Mouse (Mus musculus) Muller cell, postnatal 12 days (primary cell): Measurements from ENCODE around the gene Mertk.

Experiments
- DNase-seq: peaks from one replicate; pipeline ENCODE4 v3.0.0-alpha.2; 2015; ENCODE audit errors: inconsistent ontology term

Gene Mertk

DNA sequence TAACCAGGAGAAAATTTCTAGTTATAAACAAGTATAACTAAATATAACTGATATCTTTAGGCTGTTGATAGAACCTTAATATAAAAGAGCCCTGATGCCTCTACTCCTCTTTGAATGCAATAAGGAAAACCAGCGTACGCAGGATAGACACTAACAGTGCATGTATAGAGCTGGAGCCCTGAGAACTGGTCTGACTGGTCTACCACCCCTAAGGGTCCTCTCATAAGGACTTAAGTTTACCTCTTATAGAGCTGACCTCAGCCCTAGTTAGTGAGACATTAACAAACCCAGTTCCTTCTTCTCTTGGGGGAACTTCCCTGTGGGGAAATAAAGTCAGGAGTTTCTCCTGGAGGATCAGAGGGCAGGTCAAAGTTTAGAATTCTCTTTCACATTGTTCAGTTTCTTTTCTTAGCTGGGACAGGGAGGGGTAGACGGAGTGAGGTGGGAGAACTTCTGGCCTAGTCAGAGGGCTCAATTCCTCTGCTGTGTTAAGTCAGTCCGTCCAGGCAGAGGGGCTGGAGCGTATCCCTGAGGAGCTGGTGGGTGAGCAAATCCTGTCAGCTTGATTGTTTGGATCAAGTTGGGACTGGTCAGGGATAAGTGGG is 23.5 kb downstream of the Mertk start:
- no peak for DNase-seq

DNA sequence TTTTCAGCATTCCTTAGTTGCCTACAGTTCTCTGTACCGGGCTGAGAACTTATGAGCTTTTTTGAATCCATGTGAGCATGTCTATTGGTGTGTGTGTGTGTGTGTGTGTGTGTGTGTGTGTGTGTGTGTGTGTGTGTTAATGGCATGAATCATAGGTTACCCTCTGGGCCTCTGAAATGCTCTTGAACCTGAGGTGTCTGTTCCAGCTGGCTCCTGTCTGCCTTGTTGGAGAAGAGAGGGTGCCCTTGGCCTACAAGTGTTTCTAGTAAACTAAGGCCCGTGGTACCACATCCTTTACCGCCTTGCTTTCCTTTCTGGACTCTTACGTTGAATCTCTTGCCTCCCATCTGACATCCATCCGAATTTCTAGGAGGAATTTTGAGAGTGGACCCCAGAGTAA is 27.3 kb downstream of the Mertk start:
- no peak for DNase-seq

DNA sequence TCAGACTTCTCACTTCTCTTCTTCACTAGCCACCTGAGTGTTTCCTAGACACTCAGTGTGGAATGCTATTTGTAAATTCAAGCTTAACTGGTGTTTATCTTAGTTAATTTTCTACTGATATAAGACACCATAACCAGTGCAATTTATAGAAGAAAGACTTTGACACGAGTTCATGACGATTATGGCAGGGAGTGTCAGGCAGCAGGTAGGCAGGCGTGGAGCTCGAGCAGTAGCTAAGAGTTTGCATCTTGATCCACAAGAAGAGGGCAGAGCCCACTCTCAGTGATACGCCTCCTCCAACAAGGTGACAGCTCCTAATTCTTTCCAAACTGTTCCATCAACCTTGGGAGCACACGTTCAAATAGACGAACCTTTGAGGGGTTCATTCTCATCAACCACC is 27.9 kb downstream of the Mertk start:
- no peak for DNase-seq

GRCm38 (mm10) chr2:128727552-128727951 is 28.8 kb downstream of the Mertk start:
- no peak for DNase-seq

DNA sequence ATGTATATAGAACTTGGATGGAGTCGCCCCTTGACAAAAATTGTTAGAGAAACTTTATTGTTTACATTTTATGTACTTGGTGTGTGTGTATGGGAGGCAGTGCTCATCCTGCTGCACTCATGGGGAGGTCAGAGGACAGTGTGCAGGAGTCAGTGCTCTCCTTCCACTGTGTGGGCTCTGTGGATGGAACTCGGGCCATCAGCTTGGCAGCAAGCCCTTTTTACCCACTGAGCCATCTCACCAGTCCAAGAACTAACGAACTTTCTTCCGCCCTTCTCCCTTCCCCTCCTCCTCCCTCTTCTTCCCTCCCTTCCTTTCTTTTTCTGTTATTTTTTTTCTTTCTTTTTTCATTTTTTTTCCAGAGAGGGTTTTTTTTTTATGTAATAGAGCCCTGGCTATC is 29.3 kb downstream of the Mertk start:
- DNase-seq: no peak

GRCm38 (mm10) chr2:128729141-128729540 is 30.4 kb downstream of the Mertk start:
- DNase-seq: no peak

- DNase-seq: peak; percentile 41
Measured at GRCm38 (mm10) chr2:128731514-128731913, 32.8 kb downstream of the Mertk start.

DNA sequence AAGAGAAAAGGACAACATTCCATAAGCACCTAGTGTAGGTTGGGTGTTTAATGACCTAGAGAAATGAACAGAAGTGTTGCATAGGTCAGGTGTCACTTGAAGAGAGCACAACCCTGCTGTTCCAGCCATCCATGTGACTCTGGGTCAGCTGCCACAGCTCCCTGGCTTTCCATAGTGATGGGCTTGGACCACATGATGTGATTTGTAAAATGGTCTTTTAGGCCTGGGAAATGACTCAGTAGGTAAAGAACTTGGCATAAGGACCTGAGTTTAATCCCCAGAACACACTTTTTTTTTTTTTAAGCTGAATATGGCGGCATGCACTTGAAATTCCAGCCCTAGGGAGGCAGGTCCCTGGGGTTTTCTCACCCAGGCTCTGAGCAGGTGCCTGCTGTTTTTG is 33.2 kb downstream of the Mertk start:
- DNase-seq: peak; percentile 64

DNA sequence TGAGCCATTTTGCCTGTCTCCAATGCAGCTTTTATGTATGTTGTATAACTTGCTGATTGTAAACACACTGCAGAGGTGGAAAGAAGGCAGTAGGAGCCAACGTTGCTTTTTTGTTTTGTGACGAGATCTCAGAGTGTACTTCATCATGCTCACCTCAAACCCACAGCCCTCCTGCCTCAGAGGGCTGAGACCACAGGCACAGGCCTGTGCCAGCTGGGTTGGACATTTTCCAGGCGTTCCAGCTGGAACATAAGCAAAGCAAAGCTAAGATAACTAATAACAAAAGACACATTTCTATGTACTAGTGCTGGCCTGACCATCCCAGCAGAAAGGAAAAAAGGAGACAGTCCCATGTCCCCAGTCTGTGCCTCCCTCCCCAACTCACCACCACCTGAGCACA is 36.3 kb downstream of the Mertk start:
- peak; percentile 31 for DNase-seq

DNA sequence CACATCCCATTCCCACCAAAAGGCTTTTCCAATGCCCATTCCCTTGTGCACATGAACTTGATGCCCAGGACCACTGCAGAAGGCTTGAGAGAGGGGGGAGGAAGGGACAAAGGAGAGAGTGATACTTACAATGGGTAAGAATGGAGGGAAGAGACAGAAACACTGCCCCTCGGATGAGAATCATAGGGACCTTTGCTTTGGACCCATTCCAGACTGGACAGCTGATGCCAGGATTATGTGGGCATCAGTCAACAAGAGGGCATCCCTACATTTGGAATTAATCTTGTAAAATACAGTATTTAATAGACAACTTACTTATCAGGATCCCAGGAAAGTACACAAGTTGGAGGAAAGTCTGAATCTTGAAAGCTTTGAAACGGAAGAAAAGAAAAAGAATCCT is 38.3 kb downstream of the Mertk start:
- no peak for DNase-seq

DNA sequence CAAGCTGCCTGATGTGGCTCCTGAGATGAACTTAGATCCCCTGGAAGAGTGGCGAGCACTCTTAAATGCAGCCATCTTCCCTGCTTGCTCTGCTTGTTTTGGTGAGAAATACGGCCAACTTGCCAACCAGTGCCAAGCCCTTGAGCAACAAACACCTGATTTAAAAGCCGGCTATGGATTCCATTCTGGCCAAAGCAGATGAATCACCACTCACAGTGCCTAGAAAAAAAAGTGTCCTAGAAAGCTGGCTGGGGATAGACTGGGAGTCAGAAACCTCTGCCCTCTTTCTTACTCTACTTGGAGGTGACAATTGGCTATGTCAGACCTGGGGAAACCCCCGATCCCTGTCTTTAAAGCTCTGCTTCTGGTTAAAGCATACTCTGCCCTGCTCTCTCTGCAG is 39.0 kb downstream of the Mertk start:
- peak; percentile 82 for DNase-seq

DNA sequence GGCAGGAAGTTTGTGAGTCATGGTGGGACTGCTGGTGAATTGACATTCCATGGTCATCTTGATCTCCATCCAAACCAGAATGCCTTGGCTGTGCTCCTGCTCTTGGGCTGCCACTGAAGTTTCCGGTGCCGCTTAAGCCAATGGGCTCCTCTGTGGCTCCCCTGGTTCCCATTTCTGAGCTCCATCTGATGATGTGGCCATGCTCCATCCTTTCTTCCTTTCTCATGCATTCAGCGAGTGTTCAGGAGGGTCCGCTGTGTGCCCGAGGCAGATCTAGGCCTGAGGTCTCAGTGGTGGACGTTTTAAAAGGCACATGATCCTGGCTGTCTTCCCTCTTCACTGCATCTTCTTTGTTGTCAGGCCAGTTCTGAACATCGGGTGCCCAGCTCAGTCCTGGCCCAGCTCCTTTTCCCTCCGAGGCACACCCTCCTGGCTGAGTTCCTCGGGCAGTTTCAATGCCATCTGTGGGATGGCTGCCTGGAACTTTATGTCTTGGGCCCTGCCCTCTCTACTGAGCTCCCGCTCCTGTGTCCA is 40.0 kb downstream of the Mertk start:
- DNase-seq: peak; percentile 96

DNA sequence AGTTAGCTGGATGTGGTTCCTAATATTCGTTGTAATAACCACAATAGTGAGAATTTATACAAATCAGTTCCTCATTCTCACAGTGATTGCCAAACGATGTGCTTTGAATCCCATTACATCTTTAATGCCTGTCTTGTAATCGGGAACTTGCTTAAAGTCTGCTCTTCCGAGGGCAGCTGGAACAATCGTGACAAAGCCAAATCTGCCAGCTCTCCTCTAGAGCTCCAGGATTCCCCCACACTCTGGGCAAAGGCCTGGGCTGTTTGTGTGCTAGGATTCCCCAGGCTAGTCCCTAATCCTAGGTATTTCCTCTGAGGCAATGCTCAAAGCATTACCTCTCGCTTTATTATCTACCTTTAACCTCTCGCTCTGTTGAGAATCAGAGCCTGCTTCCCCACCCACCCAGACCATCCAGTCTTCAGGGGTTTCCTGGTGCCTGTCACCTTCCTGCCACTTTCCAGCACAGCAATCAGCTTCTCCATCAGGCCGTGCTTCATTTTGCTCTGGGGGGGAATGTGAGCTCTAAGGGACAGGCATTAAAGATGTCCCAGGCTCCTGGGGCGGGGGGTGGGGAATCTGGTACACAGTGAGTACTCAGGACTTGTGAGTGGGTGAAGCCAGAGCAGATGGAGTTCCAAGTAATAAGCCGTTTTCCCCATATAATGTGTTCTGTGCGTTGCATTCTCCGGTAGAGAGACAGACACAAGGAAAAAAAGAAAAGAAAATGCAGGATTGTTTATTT is 47.3 kb downstream of the Mertk start:
- DNase-seq: no peak

DNA sequence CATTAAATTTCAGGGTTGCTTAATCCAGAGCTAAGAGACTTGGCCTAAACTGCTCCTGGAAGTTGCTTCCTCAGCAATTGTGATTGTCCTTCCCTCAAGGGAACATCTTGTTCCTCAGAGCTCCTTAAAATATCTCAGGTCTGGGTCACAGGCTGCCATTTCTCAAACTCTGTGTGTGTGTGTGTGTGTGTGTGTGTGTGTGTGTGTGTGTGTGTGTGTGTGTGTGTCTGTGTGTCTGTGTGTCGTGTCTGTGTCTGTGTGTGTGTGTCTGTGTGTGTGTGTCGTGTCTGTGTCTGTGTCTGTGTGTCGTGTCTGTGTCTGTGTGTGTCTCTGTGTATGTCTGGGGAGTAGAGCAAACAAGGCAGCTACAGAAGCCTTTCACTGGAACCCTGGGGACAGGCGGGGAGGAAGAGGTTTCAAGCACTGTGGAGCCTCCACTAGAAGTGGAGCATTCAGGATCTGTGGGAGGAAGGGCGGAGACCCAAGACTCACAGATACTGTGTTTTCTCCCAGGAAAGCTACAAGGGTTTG is 47.9 kb downstream of the Mertk start:
- DNase-seq: no peak

DNA sequence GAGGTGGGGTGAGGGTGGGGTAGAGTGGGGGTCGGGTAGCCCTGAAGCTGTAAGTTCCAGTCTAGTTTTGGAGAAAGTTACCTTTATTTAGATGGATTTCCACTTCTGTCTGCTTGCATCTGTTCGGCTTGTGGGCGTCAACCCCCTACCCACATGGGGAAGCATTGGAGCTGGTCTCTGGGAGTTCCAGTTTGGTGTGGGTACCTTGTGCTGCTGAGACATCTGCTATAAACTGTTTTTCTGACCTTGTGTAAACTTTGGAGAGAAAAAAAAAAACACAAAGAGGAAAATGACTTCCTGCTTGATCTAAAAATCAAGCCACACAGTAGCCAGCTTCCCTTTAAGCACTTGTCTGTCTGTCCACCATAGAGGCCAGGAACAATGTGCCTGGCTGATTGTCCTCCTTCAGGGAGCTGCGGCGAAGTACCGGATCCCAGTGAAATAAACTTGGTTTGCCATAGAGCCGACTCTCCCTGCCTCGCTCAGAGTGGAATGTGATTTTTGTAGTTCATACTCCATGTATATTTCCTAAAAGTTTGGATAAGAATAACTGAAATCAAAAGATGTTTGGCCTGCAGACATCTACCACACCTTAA is 48.8 kb downstream of the Mertk start:
- DNase-seq: no peak

DNA sequence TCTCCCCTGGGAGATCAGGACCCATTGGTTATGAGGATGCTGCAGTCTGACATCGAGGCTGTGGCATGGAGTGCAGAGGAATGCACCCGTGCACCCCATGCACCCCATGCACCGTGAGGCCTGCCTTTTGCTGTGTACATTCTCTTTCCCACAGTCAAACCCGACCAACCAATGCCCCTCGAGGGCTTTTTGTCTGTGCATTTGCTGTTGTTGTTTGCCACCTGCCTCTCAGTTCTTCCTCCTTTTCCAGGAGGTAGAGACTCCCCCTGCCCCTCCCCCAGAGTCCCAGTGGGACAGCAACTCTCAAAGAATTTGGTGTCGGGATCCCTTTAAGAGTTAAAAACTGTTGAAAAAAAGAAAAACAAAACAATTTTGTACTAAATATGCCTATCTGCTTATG is 49.4 kb downstream of the Mertk start:
- no peak for DNase-seq

DNA sequence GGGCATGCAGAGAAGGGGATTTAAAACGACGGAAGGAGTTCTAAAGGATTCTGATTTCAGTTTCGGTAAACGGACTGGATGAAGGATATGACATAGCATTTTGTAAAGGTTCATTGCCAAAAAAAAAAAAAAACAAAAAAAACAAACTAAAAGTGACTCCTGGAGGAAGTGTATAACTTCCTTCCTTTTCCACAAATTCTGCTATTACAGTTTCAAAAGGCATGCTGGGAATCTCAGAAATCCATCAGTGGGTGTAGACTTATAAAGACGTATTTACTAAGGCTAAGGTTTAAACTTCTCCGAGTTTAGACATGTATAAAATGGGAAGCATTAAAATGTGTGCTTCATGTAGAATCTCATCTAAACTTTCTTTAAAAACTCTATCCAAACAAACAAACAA is 52.3 kb downstream of the Mertk start:
- DNase-seq: no peak

DNA sequence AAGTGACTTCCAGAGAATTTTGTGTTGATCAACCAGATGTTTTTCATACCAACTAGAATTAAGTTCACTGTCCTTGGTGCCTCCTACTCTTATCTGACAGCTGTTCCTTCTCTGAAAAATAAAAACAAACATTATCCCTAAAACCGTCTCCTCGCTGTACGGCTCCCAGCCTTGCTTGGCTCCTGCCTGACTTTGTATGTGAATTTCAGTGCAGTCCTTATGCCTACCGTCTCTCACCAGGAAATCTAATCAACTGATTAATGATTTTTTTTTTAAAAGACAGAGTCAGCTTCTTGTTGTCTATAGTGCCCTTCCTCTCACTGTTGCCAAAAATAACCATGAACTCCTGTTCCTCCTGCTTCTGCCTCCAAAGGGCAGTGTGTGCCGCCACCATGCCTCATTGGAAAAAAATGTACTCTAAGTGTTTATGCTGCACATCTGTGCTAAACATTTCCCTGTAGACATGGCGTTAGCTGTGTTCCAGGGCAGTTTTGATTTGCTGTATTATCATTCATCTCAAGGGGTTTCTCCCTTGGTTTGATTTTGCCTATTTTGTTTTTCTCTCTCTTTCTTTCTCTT is 54.6 kb downstream of the Mertk start:
- no peak for DNase-seq

DNA sequence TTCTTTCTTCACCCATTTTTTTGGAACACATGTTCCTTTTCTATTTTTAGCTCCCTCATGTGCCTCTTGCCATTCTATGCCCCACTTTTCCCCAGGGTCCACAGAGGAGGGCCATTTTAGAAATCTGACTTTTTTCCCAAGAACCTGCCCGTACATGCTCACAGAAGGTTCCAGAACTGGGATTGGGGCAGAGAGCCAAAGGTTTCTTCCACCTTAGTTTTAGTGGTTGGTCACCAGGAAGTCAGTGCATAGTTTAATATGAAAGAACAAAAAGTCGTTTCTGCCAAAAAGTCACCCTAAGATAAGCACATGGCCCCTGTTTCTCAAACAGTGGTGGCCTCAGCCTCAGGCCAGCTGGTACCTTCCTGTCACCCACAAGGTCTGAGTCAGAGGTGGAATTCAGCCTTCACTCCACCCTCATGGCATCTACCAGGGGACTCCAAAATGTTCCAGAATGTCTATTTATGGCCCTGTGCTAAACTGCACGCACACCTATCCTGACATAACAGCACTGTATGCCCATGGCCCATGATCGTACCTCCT is 56.5 kb downstream of the Mertk start:
- no peak for DNase-seq

- no peak for DNase-seq
Measured at GRCm38 (mm10) chr2:128758724-128759340, 60.1 kb downstream of the Mertk start.

DNA sequence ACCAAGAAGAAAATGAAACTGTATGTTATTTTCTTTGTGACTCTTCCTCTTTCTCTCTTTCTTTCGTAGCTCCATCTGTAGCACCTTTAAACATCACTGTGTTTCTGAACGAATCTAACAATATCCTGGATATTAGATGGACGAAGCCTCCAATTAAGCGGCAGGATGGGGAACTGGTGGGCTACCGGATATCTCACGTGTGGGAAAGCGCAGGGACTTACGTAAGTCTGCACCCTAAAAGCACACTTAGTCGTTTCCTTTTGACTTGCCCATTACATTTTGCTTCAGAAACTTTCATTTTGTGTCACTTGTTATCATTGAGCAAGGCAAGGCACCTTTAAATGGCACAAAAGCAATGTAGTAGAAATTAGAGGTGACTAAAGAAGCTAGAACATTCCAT is 63.3 kb downstream of the Mertk start:
- DNase-seq: no peak

- no peak for DNase-seq
Measured at GRCm38 (mm10) chr2:128765787-128766186, 67.0 kb downstream of the Mertk start.
